Comparison of ENCODE assay signal across 8 mouse cellular contexts in genomic region chr4:119142230-119142871, GRCm38 (mm10). TPM values are rescaled to one million over a fixed set of nuclear protein-coding genes. Genes with fewer than 3 reads are reported as not detected.
DNase-seq lines count a peak whose midpoint lies in the region; ATAC-seq and TF ChIP-seq lines count a peak whose summit lies in the region.

No protein-coding gene starts in this region.

- no peaks in the 10 kb centered on the region for H3K9me3 ChIP-seq in stomach, postnatal 0 days (ENCODE audit: control insufficient read depth, low read length)

- H3K4me1 ChIP-seq in stomach, postnatal 0 days (replicated peaks; ENCODE audit: control insufficient read depth, insufficient read depth): no peaks in the 10 kb centered on the region

- 27% methylated on average over 24 of the region's 24 CpGs for WGBS in stomach, postnatal 0 days

- ATAC-seq in Patski: no peak
- peak; percentile 63 for ATAC-seq in stomach, postnatal 0 days (ENCODE audit: low FRiP score, low TSS enrichment)

- POLR2A ChIA-PET in Patski (lab: Charles Lee): no interaction called here

- in situ Hi-C loops in Patski (cut with MboI; ENCODE audit: low pct_unique_long_range_greater_than_20kb): no loop called here

- H3K27ac ChIP-seq in stomach, postnatal 0 days (replicated peaks): no peak overlapping the region

- no peaks in the 10 kb centered on the region for H3K36me3 ChIP-seq in stomach, postnatal 0 days (ENCODE audit: control insufficient read depth, insufficient read depth, low read length)

- H3K27me3 ChIP-seq in Patski: no peaks in the 10 kb centered on the region
- no peaks in the 10 kb centered on the region for H3K27me3 ChIP-seq in stomach, postnatal 0 days (ENCODE audit: control insufficient read depth, insufficient read depth, low read length)

- TF ChIP-seq CTCF in Patski (IDR thresholded peaks at IDR 0.05): peak; percentile 6
- TF ChIP-seq CTCF in stomach, postnatal 0 days (IDR thresholded peaks at IDR 0.05; ENCODE audit: low read depth): peak; percentile 81

- H3K4me3 ChIP-seq in stomach, postnatal 0 days (ENCODE audit: low read depth, low read length): no peak overlapping the region

- no peak overlapping the region for H3K9ac ChIP-seq in stomach, postnatal 0 days (ENCODE audit: low read length)

- CTCF ChIA-PET in Patski (lab: Charles Lee): interaction anchor here (0.6 to 0.9 kb wide), 2 partner anchors 10 to 45 kb away, joined by 3 read pairs; no protein-coding TSS in a partner anchor

- intact Hi-C loops in heart, postnatal 14 days (cut with DNase I): no loop called here

- H3K4me2 ChIP-seq in stomach, postnatal 0 days (replicated peaks; ENCODE audit: low read depth): peak overlapping the region; percentile 37; the same call in 1 of the 2 replicates

- peak; percentile 88 for DNase-seq in heart, adult 11 months
- DNase-seq in heart, adult 9 months (ENCODE audit: low spot score in 2 of 2): no peak
- no peak for DNase-seq in Patski (ENCODE audit: low read depth, low spot score)
- peak; percentile 79 for DNase-seq in embryo, embryonic 9.5 days (ENCODE audit: extremely low spot score)
- peak; percentile 46 to 67 for DNase-seq in heart, postnatal 14 days
- peak; percentile 82 to 84 for DNase-seq in kidney, postnatal 4 days
- DNase-seq in lung, postnatal 4 days: peak; percentile 67 to 81
- peak; percentile 80 for DNase-seq in stomach, postnatal 0 days (ENCODE audit: low spot score)

- TF ChIP-seq EP300 in stomach, postnatal 0 days (optimal IDR thresholded peaks at IDR 0.05): no peak

RNA-seq across cellular contexts. Expression of gene Zfp691, which starts 31.6 kb away (rescaled TPM):
- 11.6 TPM for polyA plus RNA-seq in Patski (2021)
- total RNA-seq in heart, postnatal 14 days (2021): 10 to 100 TPM; 18.7 to 20.2 TPM
- polyA plus RNA-seq in stomach, postnatal 0 days (2015; fragmentation: Nextera tagmentation; extraction: Ambion mirVana): 3.7 and 4.1 TPM in 2 replicates

RNA-seq across cellular contexts. Expression of gene Slc2a1, which starts 33.8 kb away (rescaled TPM):
- polyA plus RNA-seq in Patski (2021): 59.8 TPM
- total RNA-seq in heart, postnatal 14 days (2021): 1 to 10 TPM; 6.2 to 8.5 TPM
- 36.9 and 39.8 TPM in 2 replicates for polyA plus RNA-seq in stomach, postnatal 0 days (2015; fragmentation: Nextera tagmentation; extraction: Ambion mirVana)

RNA-seq across cellular contexts. Expression of gene Ermap, which starts 47.5 kb away (rescaled TPM):
- polyA plus RNA-seq in Patski (2021): not detected
- total RNA-seq in heart, postnatal 14 days (2021): under 1 TPM; 0.05 to 0.24 TPM
- 0.40 and 0.42 TPM in 2 replicates for polyA plus RNA-seq in stomach, postnatal 0 days (2015; fragmentation: Nextera tagmentation; extraction: Ambion mirVana)

RNA-seq across cellular contexts. Expression of gene Svbp, which starts 52.8 kb away (rescaled TPM):
- polyA plus RNA-seq in Patski (2021): 33.6 TPM
- 10 to 100 TPM; 22.1 to 24.5 TPM for total RNA-seq in heart, postnatal 14 days (2021)
- polyA plus RNA-seq in stomach, postnatal 0 days (2015; fragmentation: Nextera tagmentation; extraction: Ambion mirVana): 99.7 and 100 TPM in 2 replicates

Comparison
In these comparisons a context has a peak if more than half of its experiments do, and no peak if none do; other contexts are left out.
1. DNase-seq: peak in heart, adult 11 months (single experiment), embryo, embryonic 9.5 days (single experiment), heart, postnatal 14 days (2 of 2), kidney, postnatal 4 days (2 of 2), lung, postnatal 4 days (2 of 2) and stomach, postnatal 0 days (single experiment); none in heart, adult 9 months (0 of 2) and Patski (single experiment).